Mouse (Mus musculus): ENCODE measurements at regions not wholly inside any gene's neighbourhood (a gene's known extent, or its start where the extent isn't known, plus 50 kb on each side); places are given as distances from the start of the nearest gene placed in this dataset.

- DNase-seq, result no peak
- 67% methylated on average over 10 of the region's 10 CpGs for WGBS
- no peak for TF ChIP-seq POLR2A (IDR thresholded peaks at IDR 0.05; ENCODE audit: borderline replicate concordance, extremely low read depth, low read depth, low read length)
- TF ChIP-seq CTCF (IDR thresholded peaks at IDR 0.05; ENCODE audit: insufficient read depth, low read length), result no peak
- Histone ChIP-seq H3K4me1 (ENCODE audit: control insufficient read depth, insufficient read depth, low read length) (no peaks in the 10 kb centered on the region), H3K4me3 (replicated peaks; ENCODE audit: extremely low read depth, low read depth, low read length) (no peak overlapping the region)
Measured at GRCm38 (mm10) chr6:31345366-31346084, 53.0 kb upstream of the Mkln1 start.

- Histone ChIP-seq H3K4me3 (replicated peaks; ENCODE audit: extremely low read depth, low read depth, low read length) (no peak overlapping the region), H3K4me1 (ENCODE audit: control insufficient read depth, insufficient read depth, low read length) (no peaks in the 10 kb centered on the region)
- TF ChIP-seq CTCF (IDR thresholded peaks at IDR 0.05; ENCODE audit: insufficient read depth, low read length) (no peak), POLR2A (IDR thresholded peaks at IDR 0.05; ENCODE audit: borderline replicate concordance, extremely low read depth, low read depth, low read length) (no peak)
- WGBS, result 98% methylated on average over 4 of the region's 4 CpGs
- no peak for DNase-seq
Measured at GRCm38 (mm10) chr6:31348333-31348732, 50.2 kb upstream of the Mkln1 start.

All from lung, adult 2 months (tissue).